Mouse (Mus musculus) hindbrain, embryonic 12.5 days (tissue): ENCODE data around the gene Kcna10. TPM values are rescaled to one million over a fixed set of nuclear protein-coding genes. Genes with fewer than 3 reads are reported as not detected.

Experiments used
- ATAC-seq: fragments of 200-750 bp; cut with Nextera tagmentation; 2 replicates; pipeline ENCODE4 v1.8.0; 2017; ENCODE audit warnings: moderate TSS enrichment; ENCODE audit not compliant: low FRiP score
- H3K27ac ChIP-seq: fragments of 300-500 bp; sonication (generic); 2 replicates; pipeline ENCODE4 v1.5.1; 2016; ENCODE audit warnings: mild to moderate bottlenecking
- H3K27me3 ChIP-seq: fragments of 300-500 bp; sonication (generic); 2 replicates; pipeline ENCODE4 v1.6.1; 2016; ENCODE audit warnings: mild to moderate bottlenecking
- H3K36me3 ChIP-seq: fragments of 300-500 bp; sonication (generic); 2 replicates; pipeline ENCODE4 v1.6.1; 2016; ENCODE audit warnings: mild to moderate bottlenecking
- H3K4me1 ChIP-seq: fragments of 300-500 bp; sonication (generic); 2 replicates; pipeline ENCODE4 v1.6.1; 2016
- H3K4me2 ChIP-seq: fragments of 300-500 bp; sonication (generic); replicated peaks from 2 replicates; pipeline ENCODE4 v1.6.1; 2016; ENCODE audit warnings: mild to moderate bottlenecking
- H3K4me3 ChIP-seq: fragments of 300-500 bp; sonication (generic); 2 replicates; pipeline ENCODE4 v1.5.1; 2016; ENCODE audit warnings: mild to moderate bottlenecking
- H3K9ac ChIP-seq: fragments of 300-500 bp; sonication (generic); 2 replicates; pipeline ENCODE4 v1.6.1; 2016; ENCODE audit warnings: mild to moderate bottlenecking, moderate library complexity
- H3K9me3 ChIP-seq: fragments of 300-500 bp; sonication (generic); replicated peaks from 2 replicates; pipeline ENCODE4 v1.6.1; 2016; ENCODE audit warnings: mild to moderate bottlenecking
- WGBS: fragments of 180-500 bp; shearing (Covaris S2); methylation state at CpG from one replicate; pipeline ENCODE4 v1.1.7; 2016; 5-methylcytosine and 5-hydroxymethylcytosine counted together
- polyA plus RNA-seq: library from polyadenylated mRNA; unstranded; fragments of >200 nt; fragmentation: Nextera tagmentation; extraction: Ambion mirVana; gene quantifications from 2 replicates; pipeline ENCODE4 v1.2.1, GENCODE M21; 2016

Kcna10 gene
- polyA plus RNA-seq, 1 experiment from 2014 or later, result not detected

DNA sequence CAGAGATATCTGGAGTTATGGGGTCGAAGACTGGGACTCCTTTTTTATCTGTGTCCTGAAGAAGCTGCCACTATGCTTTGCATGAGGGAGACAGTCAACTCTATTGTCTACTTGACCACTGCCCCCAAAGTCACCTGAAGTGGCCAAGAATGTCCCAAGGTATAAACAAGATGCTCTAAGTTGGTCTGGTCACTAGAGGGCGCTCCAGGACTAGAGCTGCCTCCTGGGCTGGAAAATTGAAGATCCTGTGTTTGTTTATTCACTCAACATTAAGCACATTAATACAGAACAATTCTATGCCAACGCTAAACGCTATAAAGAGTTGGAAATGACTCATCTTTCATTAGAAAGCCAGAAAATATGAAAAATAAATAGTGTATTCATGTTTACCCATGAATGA, 23.1 kb downstream of the Kcna10 start:
- H3K4me1 ChIP-seq, result peaks cover 34% of the 10 kb centered on the region
- no peaks in the 10 kb centered on the region for H3K36me3 ChIP-seq
- H3K4me3 ChIP-seq, result no peak overlapping the region
- ATAC-seq, result no peak
- no peak overlapping the region for H3K4me2 ChIP-seq
- H3K27me3 ChIP-seq, result no peaks in the 10 kb centered on the region
- 19% methylated on average over 4 of the region's 4 CpGs for WGBS
- H3K9me3 ChIP-seq, result no peaks in the 10 kb centered on the region
- H3K9ac ChIP-seq, result no peak overlapping the region
- no peak overlapping the region for H3K27ac ChIP-seq

DNA sequence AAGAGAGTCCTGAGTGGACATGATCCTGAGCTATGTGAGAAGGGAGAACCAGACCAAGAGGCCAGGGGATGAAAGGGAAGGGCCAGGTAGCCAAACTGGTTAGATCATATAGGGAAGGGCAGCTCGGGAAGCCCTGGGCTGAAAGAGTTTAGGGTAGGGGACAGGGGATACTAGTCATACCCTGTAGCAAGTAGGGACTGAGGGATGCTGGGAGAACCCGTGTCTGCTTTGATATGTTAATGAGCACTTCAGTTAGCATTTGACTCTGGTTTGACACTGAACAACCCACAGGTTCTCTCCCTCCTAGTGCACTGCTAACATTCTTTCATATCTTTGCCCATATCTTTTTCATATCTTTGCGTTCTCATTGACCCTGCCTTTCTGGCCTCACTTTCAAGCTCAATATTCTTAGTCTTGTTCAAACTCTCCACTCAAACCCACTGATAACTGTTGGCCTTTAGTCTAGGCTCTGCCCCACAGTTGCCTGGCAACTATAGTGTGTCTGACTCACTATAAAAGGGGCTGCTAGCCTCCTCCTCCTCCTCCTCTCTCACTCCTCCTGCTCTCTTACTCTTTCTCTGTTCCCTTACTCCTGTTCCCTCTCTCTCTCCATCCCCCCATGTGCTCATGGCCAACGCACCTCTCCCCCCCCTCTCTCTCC, 23.8 kb downstream of the Kcna10 start:
- H3K9me3 ChIP-seq, result no peaks in the 10 kb centered on the region
- 33% methylated on average over 4 of the region's 4 CpGs for WGBS
- H3K27me3 ChIP-seq, result no peaks in the 10 kb centered on the region
- no peaks in the 10 kb centered on the region for H3K36me3 ChIP-seq
- H3K27ac ChIP-seq, result no peak overlapping the region
- ATAC-seq, result 0 out of 2 replicates have a peak, but pooled peaks have one; percentile 14
- no peak overlapping the region for H3K9ac ChIP-seq
- H3K4me2 ChIP-seq, result no peak overlapping the region
- H3K4me1 ChIP-seq, result peaks cover 27% of the 10 kb centered on the region
- no peak overlapping the region for H3K4me3 ChIP-seq

DNA sequence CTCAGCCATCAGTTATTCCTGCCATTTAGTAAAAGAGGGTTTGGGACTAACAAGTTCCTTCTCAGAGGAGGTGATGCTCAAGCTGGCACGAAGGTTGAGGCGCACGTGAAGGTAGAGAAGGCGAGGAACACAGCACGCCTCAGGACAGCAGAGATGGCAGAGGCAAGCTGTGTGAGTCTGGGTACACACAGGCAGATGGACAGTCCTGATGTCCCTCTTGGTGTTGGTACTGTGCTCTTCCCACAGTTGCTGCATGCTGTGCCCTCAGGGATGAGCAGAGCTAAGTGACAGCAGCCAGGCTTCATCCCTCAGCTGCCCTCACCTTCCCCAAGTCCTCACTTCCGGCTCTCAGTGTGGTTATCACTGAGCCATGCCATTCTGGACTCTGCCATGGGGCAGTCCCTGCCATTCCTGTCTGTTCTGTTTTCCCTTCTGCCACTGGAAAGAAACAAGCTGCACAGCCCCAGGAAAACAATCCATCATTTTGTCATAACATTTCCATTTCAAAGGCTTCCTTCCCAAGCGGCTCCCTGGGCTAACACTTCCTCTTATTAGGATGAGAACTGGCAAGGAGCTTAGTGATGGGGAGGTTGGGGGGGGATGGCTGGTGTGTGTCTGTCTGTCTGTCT, 24.9 kb downstream of the Kcna10 start:
- 42% methylated on average over 7 of the region's 7 CpGs for WGBS
- ATAC-seq, result peak; percentile 68
- H3K9ac ChIP-seq, result no peak overlapping the region
- H3K4me3 ChIP-seq, result no peak overlapping the region
- no peaks in the 10 kb centered on the region for H3K36me3 ChIP-seq
- H3K27me3 ChIP-seq, result no peaks in the 10 kb centered on the region
- H3K4me2 ChIP-seq, result no peak overlapping the region
- H3K9me3 ChIP-seq, result no peaks in the 10 kb centered on the region
- H3K27ac ChIP-seq, result peak overlapping the region; percentile 62
- H3K4me1 ChIP-seq, result peaks cover 27% of the 10 kb centered on the region

DNA sequence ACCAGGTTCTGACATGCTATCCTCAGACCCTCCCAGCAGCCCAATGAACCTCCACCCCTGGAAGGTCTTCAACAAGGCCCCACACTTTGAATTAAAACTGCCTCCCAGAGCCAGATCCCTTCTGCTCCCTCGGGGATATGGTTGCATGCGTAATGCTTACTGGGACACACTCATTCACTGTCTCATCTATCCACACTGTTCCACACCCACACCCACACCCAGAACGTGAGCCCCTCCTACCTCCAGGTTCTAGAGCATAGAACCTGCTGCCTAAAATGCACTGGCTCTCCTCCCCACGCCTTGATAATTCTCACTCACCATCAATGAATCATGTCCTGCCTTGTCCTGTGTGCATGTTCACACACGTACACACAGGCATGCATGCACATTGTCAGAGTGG, 31.8 kb downstream of the Kcna10 start:
- WGBS, result 81% methylated on average over 5 of the region's 5 CpGs
- Histone ChIP-seq H3K4me3 (no peak overlapping the region), H3K27me3 (no peaks in the 10 kb centered on the region), H3K9ac (no peak overlapping the region), H3K4me1 (no peaks in the 10 kb centered on the region), H3K9me3 (no peaks in the 10 kb centered on the region), H3K4me2 (no peak overlapping the region), H3K27ac (no peak overlapping the region), H3K36me3 (no peaks in the 10 kb centered on the region)
- ATAC-seq, result no peak

DNA sequence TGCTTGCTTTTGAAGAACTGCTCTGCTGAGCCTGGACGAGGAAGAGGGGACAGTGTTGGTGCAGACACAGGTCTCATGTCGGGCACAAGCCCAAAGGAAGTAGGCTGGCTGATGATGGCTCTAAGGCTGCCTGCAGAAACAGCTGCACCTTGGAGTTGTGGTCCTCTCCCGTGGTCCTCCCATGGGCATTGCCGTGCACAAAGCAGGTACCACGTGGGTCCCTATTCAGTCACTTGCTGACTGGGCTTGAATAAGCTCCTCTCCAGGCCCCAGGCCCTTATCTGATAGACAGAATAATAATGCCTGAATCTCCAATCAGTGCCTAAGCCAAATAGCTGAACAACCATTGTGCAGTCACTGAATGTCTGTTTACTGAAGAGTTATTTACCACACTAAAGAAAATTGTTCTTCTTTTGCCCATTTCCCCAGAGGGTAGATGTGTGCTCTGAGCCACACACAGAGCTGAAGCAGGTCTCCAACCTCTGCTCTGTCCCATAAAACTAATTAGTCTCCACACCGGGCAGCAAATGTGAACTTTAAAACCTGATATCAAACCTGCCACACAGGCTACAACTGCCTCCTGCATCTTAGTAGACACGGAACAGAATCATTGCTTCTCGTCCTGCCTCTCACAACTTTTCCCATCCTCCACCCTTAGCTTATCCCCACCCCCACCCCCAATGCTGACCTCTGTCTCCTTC, 33.7 kb downstream of the Kcna10 start:
- H3K9ac ChIP-seq, result no peak overlapping the region
- ATAC-seq, result 0 out of 2 replicates have a peak, but pooled peaks have one; percentile 26
- no peak overlapping the region for H3K4me2 ChIP-seq
- no peaks in the 10 kb centered on the region for H3K4me1 ChIP-seq
- no peaks in the 10 kb centered on the region for H3K27me3 ChIP-seq
- H3K4me3 ChIP-seq, result no peak overlapping the region
- H3K9me3 ChIP-seq, result no peaks in the 10 kb centered on the region
- no peaks in the 10 kb centered on the region for H3K36me3 ChIP-seq
- H3K27ac ChIP-seq, result no peak overlapping the region
- whole genome bisulfite sequencing, result 80% methylated on average over 8 of the region's 8 CpGs

DNA sequence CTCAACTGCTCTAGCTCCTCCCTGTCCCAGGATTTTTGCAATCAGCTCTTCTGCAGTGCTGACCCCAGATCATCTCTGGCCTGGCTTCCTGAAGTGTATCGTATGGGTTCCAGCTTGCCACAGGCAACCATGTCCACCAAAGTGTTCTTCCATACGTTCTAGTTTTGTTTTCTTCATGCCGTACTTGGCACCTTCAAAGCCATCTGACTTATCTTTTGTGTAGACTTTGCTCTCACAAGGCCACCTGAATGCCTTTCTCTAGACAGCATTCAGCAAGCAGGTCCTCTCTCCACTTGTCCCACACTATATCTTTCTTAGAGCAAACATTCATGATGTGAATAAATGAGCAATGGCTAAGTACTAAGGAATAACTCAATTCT, 34.2 kb downstream of the Kcna10 start:
- Histone ChIP-seq H3K9ac (no peak overlapping the region), H3K4me3 (no peak overlapping the region), H3K27ac (no peak overlapping the region), H3K36me3 (no peaks in the 10 kb centered on the region), H3K4me1 (no peaks in the 10 kb centered on the region), H3K9me3 (no peaks in the 10 kb centered on the region), H3K4me2 (no peak overlapping the region), H3K27me3 (no peaks in the 10 kb centered on the region)
- no peak for ATAC-seq
- 85% methylated on average over 3 of the region's 3 CpGs for WGBS

DNA sequence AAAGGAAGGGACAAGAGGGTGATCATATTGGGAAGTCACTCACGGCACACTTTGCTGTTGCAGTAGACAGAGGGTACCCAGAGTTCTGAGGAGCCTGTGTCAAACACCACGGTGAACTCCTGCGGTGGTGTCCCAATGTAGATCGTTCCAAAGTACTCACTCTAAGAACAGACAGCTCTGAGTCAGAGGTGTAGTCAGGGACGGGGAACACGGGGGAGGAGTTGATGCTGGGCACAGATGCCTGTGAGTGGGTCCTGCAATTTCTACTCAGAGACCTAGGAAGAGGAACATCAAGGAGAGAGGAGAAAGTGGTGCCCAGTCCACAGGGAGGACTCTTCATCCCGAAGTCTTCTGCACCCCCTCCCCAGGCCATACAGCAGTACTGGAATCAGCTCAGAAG, 35.7 kb downstream of the Kcna10 start:
- no peak overlapping the region for H3K27ac ChIP-seq

DNA sequence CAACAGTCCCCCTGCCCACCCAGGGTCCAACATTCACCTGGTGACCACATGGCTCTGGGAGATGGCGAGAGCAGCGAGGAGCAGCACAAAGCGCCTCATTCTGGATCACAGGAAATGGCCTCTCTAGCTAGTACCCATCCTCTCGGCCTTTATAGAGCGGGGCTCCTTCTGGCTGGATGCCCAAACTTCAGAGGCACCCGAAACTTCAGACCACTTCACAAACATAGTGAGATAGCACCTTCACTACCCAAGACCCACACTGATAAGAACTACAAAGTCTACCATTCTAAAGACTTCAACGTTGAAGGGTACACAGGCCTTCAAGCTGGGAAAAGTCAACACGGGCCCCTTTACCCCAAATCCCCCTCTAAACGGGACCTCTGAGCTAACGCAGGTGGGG, 38.8 kb downstream of the Kcna10 start, which contains the start of gene Cym:
Cym (minus strand) TSS at position 125 of the 400 bp plus-strand sequence.
- no peak within 1 kb of the TSS for H3K27ac ChIP-seq
- H3K4me2 ChIP-seq, result no peak within 1 kb of the TSS
- no peaks in the 10 kb centered on the region for H3K9me3 ChIP-seq
- H3K4me1 ChIP-seq, result no peaks in the 10 kb centered on the region
- H3K9ac ChIP-seq, result no peak within 1 kb of the TSS
- WGBS, result 80% methylated on average over 10 of the region's 10 CpGs
- no peaks in the 10 kb centered on the region for H3K27me3 ChIP-seq
- no peaks in the 10 kb centered on the region for H3K36me3 ChIP-seq
- no peak within 1 kb of the TSS for H3K4me3 ChIP-seq
- ATAC-seq, result no peak

More for the DNA sequence above, 35.7 kb downstream of the Kcna10 start:
- Histone ChIP-seq H3K27me3 (no peaks in the 10 kb centered on the region), H3K9me3 (no peaks in the 10 kb centered on the region), H3K9ac (no peak overlapping the region), H3K4me3 (no peak overlapping the region), H3K36me3 (no peaks in the 10 kb centered on the region), H3K4me1 (no peaks in the 10 kb centered on the region), H3K4me2 (no peak overlapping the region)
- ATAC-seq, result no peak
- WGBS, result 93% methylated on average over 7 of the region's 7 CpGs

DNA sequence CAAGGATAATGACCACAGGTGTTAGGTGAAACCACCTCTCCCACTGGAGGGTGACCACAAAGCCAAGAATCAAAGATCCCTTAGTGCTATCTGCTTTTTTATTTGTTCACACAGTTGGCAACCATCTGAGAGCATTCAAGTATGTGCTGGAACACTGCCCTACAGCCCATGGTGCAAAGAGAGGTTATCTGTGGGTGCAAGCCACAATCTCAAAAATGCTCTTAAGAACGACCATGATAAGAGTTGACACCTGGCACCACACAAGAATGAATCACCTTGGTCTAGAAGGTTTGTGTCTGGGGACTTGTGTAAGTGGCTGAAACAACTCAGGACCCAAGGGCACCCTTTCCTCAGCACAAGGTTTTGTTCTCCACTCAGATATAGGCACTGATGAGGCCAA, 40.4 kb downstream of the Kcna10 start:
- Histone ChIP-seq H3K9me3 (no peaks in the 10 kb centered on the region), H3K9ac (no peak overlapping the region), H3K27ac (no peak overlapping the region), H3K27me3 (no peaks in the 10 kb centered on the region), H3K4me1 (no peaks in the 10 kb centered on the region), H3K4me2 (no peak overlapping the region), H3K4me3 (no peak overlapping the region), H3K36me3 (no peaks in the 10 kb centered on the region)
- 69% methylated on average over 1 of the region's 1 CpGs for WGBS
- no peak for ATAC-seq

DNA sequence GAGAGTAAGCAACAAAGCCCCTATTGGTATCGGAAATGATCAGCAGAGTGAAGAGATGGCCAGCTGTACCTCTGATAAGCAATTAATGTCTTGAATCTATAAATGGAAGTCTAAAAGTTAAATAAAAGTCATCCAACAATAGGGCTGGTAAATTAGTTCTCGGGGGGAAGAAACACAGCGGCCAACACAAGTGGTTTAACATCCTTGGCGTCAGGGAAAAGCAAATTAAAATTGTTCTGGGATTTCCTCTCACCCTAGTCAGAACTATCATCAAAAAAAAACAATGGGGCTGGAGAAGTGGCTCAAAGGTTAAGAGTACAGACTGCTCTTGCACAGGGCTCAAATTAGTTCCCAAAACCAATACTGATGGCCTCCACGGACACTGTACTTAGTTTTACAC, 43.0 kb downstream of the Kcna10 start:
- Histone ChIP-seq H3K4me3 (no peak overlapping the region), H3K4me2 (no peak overlapping the region), H3K27ac (no peak overlapping the region), H3K36me3 (no peaks in the 10 kb centered on the region), H3K27me3 (no peaks in the 10 kb centered on the region), H3K9ac (no peak overlapping the region), H3K4me1 (no peaks in the 10 kb centered on the region), H3K9me3 (no peaks in the 10 kb centered on the region)
- 87% methylated on average over 5 of the region's 5 CpGs for WGBS
- no peak for ATAC-seq

DNA sequence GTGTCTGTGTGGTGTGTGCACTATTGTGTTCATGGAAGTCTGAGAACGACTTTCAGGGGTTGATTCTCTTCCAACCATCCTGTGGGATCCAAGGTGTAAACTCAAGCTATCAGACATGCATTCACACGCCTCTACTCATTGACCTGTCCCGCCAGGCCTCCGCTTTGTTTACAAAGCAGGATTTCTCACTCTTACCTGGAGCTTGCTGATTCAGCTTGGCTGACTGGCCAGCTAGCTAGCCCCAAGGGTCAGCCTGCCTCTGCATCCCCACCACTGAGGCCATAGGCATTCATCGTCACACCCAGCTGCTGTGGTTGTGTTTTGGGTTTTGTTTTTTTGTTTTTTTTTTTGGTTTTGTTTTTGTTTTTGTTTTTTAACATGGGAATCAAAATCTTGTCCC, 46.4 kb downstream of the Kcna10 start:
- no peaks in the 10 kb centered on the region for H3K27me3 ChIP-seq
- 77% methylated on average over 5 of the region's 5 CpGs for whole genome bisulfite sequencing
- no peak overlapping the region for H3K9ac ChIP-seq
- no peaks in the 10 kb centered on the region for H3K36me3 ChIP-seq
- H3K4me1 ChIP-seq, result no peaks in the 10 kb centered on the region
- no peak overlapping the region for H3K27ac ChIP-seq
- H3K4me2 ChIP-seq, result no peak overlapping the region
- H3K4me3 ChIP-seq, result no peak overlapping the region
- ATAC-seq, result no peak
- no peaks in the 10 kb centered on the region for H3K9me3 ChIP-seq

DNA sequence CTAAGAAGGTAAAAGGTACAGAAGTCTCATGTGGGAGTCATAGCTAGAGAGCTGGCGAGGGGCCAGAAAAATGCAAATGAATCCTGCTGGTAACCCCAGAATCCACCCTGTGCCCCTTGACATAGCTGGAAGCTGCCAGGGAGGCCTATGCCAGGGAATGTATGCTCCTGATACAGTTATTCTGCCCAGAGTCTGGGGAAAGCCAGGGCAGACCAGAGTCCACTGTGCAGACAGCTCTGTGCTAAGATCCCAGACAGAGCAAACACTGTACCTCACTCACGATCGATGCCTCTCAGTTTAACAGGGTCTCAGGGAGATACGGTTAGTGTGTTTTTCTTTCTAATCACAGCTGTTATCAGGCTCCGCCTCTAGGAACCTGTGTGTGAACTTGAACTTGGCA, 47.0 kb downstream of the Kcna10 start:
- Histone ChIP-seq H3K4me1 (no peaks in the 10 kb centered on the region), H3K9me3 (no peaks in the 10 kb centered on the region), H3K27ac (no peak overlapping the region), H3K9ac (no peak overlapping the region), H3K4me3 (no peak overlapping the region), H3K36me3 (no peaks in the 10 kb centered on the region), H3K4me2 (no peak overlapping the region), H3K27me3 (no peaks in the 10 kb centered on the region)
- no peak for ATAC-seq
- WGBS, result 71% methylated on average over 5 of the region's 5 CpGs
